Mouse (Mus musculus): ENCODE measurements around the gene Sik2.

- TF ChIP-seq CTCF (IDR thresholded peaks at IDR 0.05; ENCODE audit: low read depth, low read length) (no peak), POLR2A (IDR thresholded peaks at IDR 0.05; ENCODE audit: borderline replicate concordance, low read depth, low read length) (no peak)
These were observed 163.3 kb downstream of the Sik2 start for GRCm38 (mm10) chr9:50845547-50845946.

Measured in bone marrow macrophage, adult 2 months (primary cell).